Mouse (Mus musculus) intestine, embryonic 15.5 days (tissue): ENCODE results near the gene Bik. TPM values are rescaled to one million over a fixed set of nuclear protein-coding genes. Genes with fewer than 3 reads are reported as not detected.

Experiments used
- ATAC-seq: fragments of 200-750 bp; cut with Nextera tagmentation; 2 replicates; pipeline ENCODE4 v1.8.0; 2017; ENCODE audit warnings: moderate TSS enrichment, moderate library complexity
- H3K27ac ChIP-seq: fragments of 300-500 bp; sonication (generic); 2 replicates; pipeline ENCODE4 v1.5.1; 2015; ENCODE audit warnings: mild to moderate bottlenecking, inconsistent platforms
- H3K27me3 ChIP-seq: fragments of 300-500 bp; sonication (generic); replicated peaks from 2 replicates; pipeline ENCODE4 v1.6.1; 2015; ENCODE audit warnings: inconsistent platforms
- H3K36me3 ChIP-seq: fragments of 300-500 bp; sonication (generic); 2 replicates; pipeline ENCODE4 v1.6.1; 2015; ENCODE audit warnings: inconsistent platforms
- H3K4me1 ChIP-seq: fragments of 300-500 bp; sonication (generic); replicated peaks from 2 replicates; pipeline ENCODE4 v1.6.1; 2015; ENCODE audit warnings: inconsistent platforms
- H3K4me2 ChIP-seq: fragments of 300-500 bp; sonication (generic); replicated peaks from 2 replicates; pipeline ENCODE4 v1.6.1; 2015; ENCODE audit warnings: mild to moderate bottlenecking, inconsistent platforms
- H3K4me3 ChIP-seq: fragments of 300-500 bp; sonication (generic); replicated peaks from 2 replicates; pipeline ENCODE4 v1.5.1; 2015; ENCODE audit warnings: inconsistent platforms
- H3K9ac ChIP-seq: fragments of 300-500 bp; sonication (generic); 2 replicates; pipeline ENCODE4 v1.6.1; 2015; ENCODE audit warnings: inconsistent platforms
- H3K9me3 ChIP-seq: fragments of 300-500 bp; sonication (generic); 2 replicates; pipeline ENCODE4 v1.6.1; 2016; ENCODE audit warnings: inconsistent platforms
- WGBS: fragments of 180-500 bp; shearing (Covaris S2); methylation state at CpG from one replicate; pipeline ENCODE4 v1.1.7; 2015; 5-methylcytosine and 5-hydroxymethylcytosine counted together
- polyA plus RNA-seq: library from polyadenylated mRNA; unstranded; fragments of >200 nt; fragmentation: Nextera tagmentation; extraction: Ambion mirVana; gene quantifications from 2 replicates; pipeline ENCODE4 v1.2.1, GENCODE M21; 2015

Gene Bik
- polyA plus RNA-seq, 1 experiment from 2014 or later: 4.3 TPM

GRCm38 (mm10) chr15:83534960-83535889 is 8.6 kb downstream of the Bik start:
- no peaks in the 10 kb centered on the region for H3K36me3 ChIP-seq
- WGBS: 48% methylated on average over 17 of the region's 17 CpGs
- peak; percentile 76 for ATAC-seq

GRCm38 (mm10) chr15:83535890-83536231 is 9.2 kb downstream of the Bik start:
- Histone ChIP-seq H3K9ac (no peak overlapping the region), H3K4me3 (no peak overlapping the region), H3K36me3 (no peaks in the 10 kb centered on the region), H3K9me3 (no peaks in the 10 kb centered on the region), H3K27me3 (no peaks in the 10 kb centered on the region), H3K4me1 (peaks cover under 1% of the 10 kb centered on the region; the same call in 1 of the 2 replicates), H3K4me2 (no peak overlapping the region), H3K27ac (no peak overlapping the region)
- no peak for ATAC-seq
- WGBS: 79% methylated on average over 6 of the region's 6 CpGs

More at GRCm38 (mm10) chr15:83534960-83535889, 8.6 kb downstream of the Bik start:
- H3K9ac ChIP-seq: no peak overlapping the region
- H3K27me3 ChIP-seq: no peaks in the 10 kb centered on the region
- H3K9me3 ChIP-seq: no peaks in the 10 kb centered on the region
- no peak overlapping the region for H3K4me2 ChIP-seq
- H3K4me1 ChIP-seq: peaks cover 7% of the 10 kb centered on the region; the same call in 1 of the 2 replicates
- no peak overlapping the region for H3K4me3 ChIP-seq
- no peak overlapping the region for H3K27ac ChIP-seq

GRCm38 (mm10) chr15:83538855-83539254 is 12.2 kb downstream of the Bik start:
- H3K9me3 ChIP-seq: no peaks in the 10 kb centered on the region
- H3K36me3 ChIP-seq: no peaks in the 10 kb centered on the region
- no peak for ATAC-seq
- no peak overlapping the region for H3K9ac ChIP-seq
- 88% methylated on average over 2 of the region's 2 CpGs for WGBS
- no peak overlapping the region for H3K27ac ChIP-seq
- no peaks in the 10 kb centered on the region for H3K27me3 ChIP-seq
- H3K4me3 ChIP-seq: no peak overlapping the region
- H3K4me2 ChIP-seq: no peak overlapping the region
- H3K4me1 ChIP-seq: no peaks in the 10 kb centered on the region; the same call in 1 of the 2 replicates

GRCm38 (mm10) chr15:83539905-83540304 is 13.2 kb downstream of the Bik start:
- 65% methylated on average over 4 of the region's 4 CpGs for WGBS
- Histone ChIP-seq H3K9me3 (no peaks in the 10 kb centered on the region), H3K9ac (no peak overlapping the region), H3K27ac (no peak overlapping the region), H3K4me3 (no peak overlapping the region), H3K4me2 (no peak overlapping the region), H3K4me1 (no peaks in the 10 kb centered on the region; the same call in 1 of the 2 replicates), H3K27me3 (no peaks in the 10 kb centered on the region), H3K36me3 (no peaks in the 10 kb centered on the region)
- no peak for ATAC-seq

GRCm38 (mm10) chr15:83541647-83542287 is 15.1 kb downstream of the Bik start:
- no peaks in the 10 kb centered on the region for H3K4me1 ChIP-seq
- ATAC-seq: no peak
- 70% methylated on average over 9 of the region's 9 CpGs for WGBS
- H3K4me2 ChIP-seq: no peak overlapping the region
- H3K27me3 ChIP-seq: no peaks in the 10 kb centered on the region
- H3K9ac ChIP-seq: no peak overlapping the region
- H3K4me3 ChIP-seq: no peak overlapping the region
- H3K27ac ChIP-seq: no peak overlapping the region
- H3K9me3 ChIP-seq: no peaks in the 10 kb centered on the region
- H3K36me3 ChIP-seq: peaks cover 6% of the 10 kb centered on the region

GRCm38 (mm10) chr15:83546029-83546428 is 19.4 kb downstream of the Bik start:
- Histone ChIP-seq H3K9ac (no peak overlapping the region), H3K9me3 (no peaks in the 10 kb centered on the region), H3K36me3 (peaks cover 31% of the 10 kb centered on the region), H3K27ac (no peak overlapping the region), H3K4me2 (no peak overlapping the region), H3K4me3 (no peak overlapping the region), H3K4me1 (no peaks in the 10 kb centered on the region), H3K27me3 (no peaks in the 10 kb centered on the region)
- WGBS: 94% methylated on average over 7 of the region's 7 CpGs
- ATAC-seq: no peak

GRCm38 (mm10) chr15:83547144-83547543 is 20.5 kb downstream of the Bik start:
- H3K9ac ChIP-seq: no peak overlapping the region
- H3K36me3 ChIP-seq: peaks cover 31% of the 10 kb centered on the region
- WGBS: 88% methylated on average over 8 of the region's 8 CpGs
- no peak overlapping the region for H3K4me2 ChIP-seq
- no peaks in the 10 kb centered on the region for H3K27me3 ChIP-seq
- ATAC-seq: no peak
- no peak overlapping the region for H3K27ac ChIP-seq
- no peak overlapping the region for H3K4me3 ChIP-seq
- H3K4me1 ChIP-seq: no peaks in the 10 kb centered on the region
- no peaks in the 10 kb centered on the region for H3K9me3 ChIP-seq

GRCm38 (mm10) chr15:83550137-83550536 is 23.5 kb downstream of the Bik start:
- H3K9ac ChIP-seq: no peak overlapping the region
- H3K9me3 ChIP-seq: no peaks in the 10 kb centered on the region
- no peak overlapping the region for H3K4me2 ChIP-seq
- H3K4me3 ChIP-seq: no peak overlapping the region
- no peaks in the 10 kb centered on the region for H3K27me3 ChIP-seq
- 84% methylated on average over 2 of the region's 2 CpGs for WGBS
- H3K27ac ChIP-seq: no peak overlapping the region
- no peak for ATAC-seq
- H3K36me3 ChIP-seq: peaks cover 36% of the 10 kb centered on the region
- no peaks in the 10 kb centered on the region for H3K4me1 ChIP-seq

- Histone ChIP-seq H3K4me3 (no peak overlapping the region), H3K9me3 (no peaks in the 10 kb centered on the region)
Observed at GRCm38 (mm10) chr15:83553831-83554230, 27.2 kb downstream of the Bik start.

GRCm38 (mm10) chr15:83555161-83555974 is 28.7 kb downstream of the Bik start:
- WGBS: under 1% methylated on average over 74 of the region's 74 CpGs
- H3K36me3 ChIP-seq: peaks cover 5% of the 10 kb centered on the region; the same call in 1 of the 2 replicates
- H3K27me3 ChIP-seq: no peaks in the 10 kb centered on the region
- H3K27ac ChIP-seq: peak overlapping the region; percentile 89
- peak; percentile 93 for ATAC-seq
- no peaks in the 10 kb centered on the region for H3K9me3 ChIP-seq
- H3K9ac ChIP-seq: peak overlapping the region; percentile 94
- peak overlapping the region; percentile 85 for H3K4me2 ChIP-seq
- peak overlapping the region; percentile 90 for H3K4me3 ChIP-seq
- H3K4me1 ChIP-seq: 0 out of 2 replicates have a peak, but pooled peaks cover 3% of the 10 kb centered on the region

More at GRCm38 (mm10) chr15:83553831-83554230, 27.2 kb downstream of the Bik start:
- Histone ChIP-seq H3K27me3 (no peaks in the 10 kb centered on the region), H3K36me3 (peaks cover 16% of the 10 kb centered on the region; the same call in 1 of the 2 replicates), H3K9ac (no peak overlapping the region), H3K4me2 (no peak overlapping the region), H3K27ac (no peak overlapping the region), H3K4me1 (0 out of 2 replicates have a peak, but pooled peaks cover 3% of the 10 kb centered on the region)
- ATAC-seq: no peak

- peaks cover 12% of the 10 kb centered on the region; the same call in 1 of the 2 replicates for H3K4me1 ChIP-seq
- ATAC-seq: no peak
- 70% methylated on average over 5 of the region's 5 CpGs for WGBS
Observed at GRCm38 (mm10) chr15:83560941-83561477, 34.3 kb downstream of the Bik start.

More at GRCm38 (mm10) chr15:83560941-83561477, 34.3 kb downstream of the Bik start:
- H3K36me3 ChIP-seq: no peaks in the 10 kb centered on the region
- no peak overlapping the region for H3K27ac ChIP-seq
- H3K9me3 ChIP-seq: no peaks in the 10 kb centered on the region
- no peaks in the 10 kb centered on the region for H3K27me3 ChIP-seq
- H3K9ac ChIP-seq: no peak overlapping the region
- H3K4me2 ChIP-seq: no peak overlapping the region
- H3K4me3 ChIP-seq: no peak overlapping the region
